Mouse (Mus musculus) embryo, embryonic 11 days (tissue): Measurements from ENCODE around the gene Abca9.

Source experiments
- DNase-seq: peaks from one replicate; pipeline ENCODE4 v3.0.0-alpha.2; 2015

Abca9 gene

DNA sequence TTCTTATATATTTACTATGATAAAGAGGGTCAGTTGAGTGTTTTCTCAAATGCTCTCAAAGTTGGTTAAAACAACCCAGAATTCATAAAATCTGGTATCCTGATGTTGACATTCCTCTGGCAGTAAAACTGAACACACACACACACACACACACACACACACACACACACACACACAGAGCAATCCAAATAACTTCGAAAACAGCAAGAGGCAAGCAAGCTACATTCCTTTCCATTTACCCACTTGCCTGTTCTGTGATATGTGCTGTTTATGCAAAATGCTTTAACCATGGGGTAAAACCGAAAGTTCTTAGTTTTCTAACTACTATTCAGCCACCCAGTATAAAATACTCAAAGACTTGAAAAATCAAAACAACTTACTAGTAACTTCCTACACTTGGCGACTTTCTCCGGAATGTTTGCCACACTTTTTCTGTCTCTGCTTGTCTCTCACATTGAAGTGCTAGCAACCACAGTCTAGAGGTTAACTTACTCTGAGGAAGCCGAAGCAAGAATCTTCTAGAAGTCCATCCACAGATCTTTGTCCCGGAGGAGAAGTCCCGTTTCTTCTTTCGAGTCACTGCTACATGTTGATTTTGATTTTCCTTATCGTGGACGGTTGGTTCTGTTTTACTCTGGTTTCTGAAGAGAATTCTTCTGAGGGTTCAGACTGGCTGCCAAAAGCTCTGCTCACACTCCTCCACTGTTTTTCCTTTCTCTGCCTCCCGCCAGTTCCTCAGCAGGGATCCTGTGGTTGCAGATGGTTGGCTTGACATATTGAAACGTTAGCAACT is at the start of gene Abca9:
Gene Abca9 (minus strand): TSS at position 738 of the 793 bp plus-strand sequence.
- peak; percentile 34 for DNase-seq

DNA sequence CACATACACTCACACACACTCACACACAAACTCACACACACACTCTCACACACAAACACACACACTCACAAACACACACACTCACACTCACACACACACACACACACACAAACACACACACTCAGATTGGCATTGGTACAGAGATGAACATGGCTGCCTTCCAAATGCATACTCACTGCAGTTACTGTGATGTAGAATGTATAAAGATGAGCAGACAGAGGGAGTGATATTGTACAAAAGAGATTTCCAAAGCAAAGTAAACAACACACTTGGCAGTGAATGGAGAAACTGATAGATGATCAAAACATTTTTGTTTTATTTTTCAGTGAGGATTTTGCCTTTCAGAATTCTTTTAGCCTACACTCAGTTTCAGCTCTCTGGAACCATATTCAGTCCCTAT is 49.1 kb upstream of the Abca9 start:
- no peak for DNase-seq

DNA sequence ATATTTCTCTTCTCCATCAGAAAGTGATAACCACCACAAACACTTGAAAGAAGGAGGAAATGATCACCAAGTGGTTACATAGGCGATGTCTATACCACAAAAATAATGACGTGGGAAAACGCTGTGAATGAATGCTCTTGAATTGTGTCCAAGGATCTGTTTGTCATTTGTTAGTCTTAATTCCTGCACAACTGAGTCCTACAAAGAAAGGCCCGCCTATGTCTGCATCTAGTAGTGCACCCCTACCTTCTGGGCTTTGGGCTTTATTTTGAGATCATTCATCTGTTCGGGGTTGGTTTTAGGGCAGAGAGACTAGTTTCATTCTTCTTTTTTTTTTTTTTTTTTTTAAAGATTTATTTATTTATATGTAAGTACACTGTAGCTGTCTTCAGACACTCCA is 35.9 kb upstream of the Abca9 start:
- DNase-seq: no peak

DNA sequence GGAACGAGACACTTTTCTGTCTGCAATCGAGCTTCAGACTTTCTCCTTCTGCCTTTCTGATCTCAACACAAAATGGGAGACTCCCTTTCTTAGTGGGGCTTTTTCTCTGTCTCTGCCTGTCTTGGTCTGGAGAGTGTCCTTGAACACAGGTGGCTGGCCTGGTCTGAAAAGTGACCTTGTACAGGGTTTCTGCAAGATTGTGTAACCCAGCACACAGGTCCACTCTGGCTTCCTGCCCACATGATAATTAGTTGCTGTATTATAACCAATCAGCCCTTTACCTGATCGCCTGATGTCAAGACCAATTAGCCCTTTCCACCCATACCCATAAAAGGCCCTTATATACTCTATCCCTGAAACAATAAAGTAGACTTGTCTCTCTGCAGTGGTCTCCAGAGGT is 30.9 kb upstream of the Abca9 start:
- no peak for DNase-seq

DNA sequence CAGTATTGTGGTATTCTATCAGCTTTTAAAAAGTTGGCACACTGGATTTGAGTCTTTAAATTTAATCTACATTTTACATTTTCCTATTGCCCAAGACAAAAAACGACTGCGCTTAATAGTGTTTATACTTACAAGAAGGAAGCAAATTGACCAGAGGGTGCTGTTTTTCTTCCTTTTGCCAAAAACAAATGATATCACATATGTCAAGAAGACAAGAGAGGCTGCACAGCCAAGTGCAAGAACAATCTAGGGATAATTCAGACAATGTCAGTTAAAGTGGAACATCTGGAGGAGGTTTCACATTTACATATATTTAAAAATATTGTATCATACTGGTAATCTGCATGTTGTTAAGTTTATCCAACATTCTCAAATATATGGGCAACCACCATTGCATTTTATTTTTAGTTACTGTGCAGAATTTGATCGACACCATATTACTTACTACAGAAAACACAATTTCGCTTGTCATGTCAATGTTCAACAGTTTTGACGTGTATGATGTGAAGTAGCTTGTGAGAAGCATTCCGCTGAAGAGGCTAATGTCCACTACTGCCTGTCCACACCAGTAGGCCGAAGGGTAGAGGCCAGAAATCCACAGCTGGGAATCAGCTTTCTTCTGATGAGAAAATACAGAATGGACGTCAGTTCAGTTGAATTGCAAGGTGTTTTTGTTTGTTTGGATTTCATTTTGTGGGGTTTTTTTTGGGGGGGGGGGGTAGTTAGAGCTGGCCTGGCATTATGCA is 28.7 kb upstream of the Abca9 start:
- no peak for DNase-seq

DNA sequence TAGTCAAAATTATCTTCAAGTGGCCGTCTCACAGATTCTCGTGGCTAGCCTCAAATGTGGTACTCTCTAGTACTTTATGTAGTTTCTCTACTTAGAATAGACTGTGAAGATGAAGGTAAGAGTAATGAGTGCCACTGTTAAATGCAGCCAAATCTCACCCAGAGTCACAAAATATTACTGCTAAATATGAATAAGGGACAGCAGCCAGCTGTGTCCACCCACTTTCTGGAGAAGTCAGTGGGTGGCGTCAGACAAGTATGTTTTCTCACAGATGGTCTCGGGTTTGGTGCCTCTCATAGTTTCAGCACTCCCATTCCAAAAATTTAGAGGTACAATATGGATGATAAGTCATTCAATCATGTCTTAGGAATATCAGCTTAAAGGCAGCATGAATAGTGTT is 27.3 kb upstream of the Abca9 start:
- no peak for DNase-seq

DNA sequence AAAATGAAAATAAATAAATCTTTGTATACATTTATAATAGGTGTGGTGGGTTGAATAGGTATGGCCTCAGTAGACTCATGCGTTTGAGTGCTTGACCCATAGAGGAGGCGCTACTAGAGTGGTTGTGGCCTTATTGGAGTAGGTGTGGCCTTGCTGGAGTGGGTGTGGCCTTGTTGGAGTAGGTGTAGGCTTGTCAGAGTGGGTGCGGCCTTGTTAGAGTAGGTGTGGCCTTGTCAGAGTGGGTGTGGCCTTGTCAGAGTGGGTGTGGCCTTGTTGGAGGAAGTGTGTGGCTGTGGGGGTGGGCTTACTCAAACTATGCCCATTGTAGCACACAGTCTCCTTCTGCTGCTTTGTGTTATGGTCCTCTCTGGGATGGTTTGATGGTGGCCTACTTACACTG is 3.2 kb upstream of the Abca9 start:
- DNase-seq: no peak

DNA sequence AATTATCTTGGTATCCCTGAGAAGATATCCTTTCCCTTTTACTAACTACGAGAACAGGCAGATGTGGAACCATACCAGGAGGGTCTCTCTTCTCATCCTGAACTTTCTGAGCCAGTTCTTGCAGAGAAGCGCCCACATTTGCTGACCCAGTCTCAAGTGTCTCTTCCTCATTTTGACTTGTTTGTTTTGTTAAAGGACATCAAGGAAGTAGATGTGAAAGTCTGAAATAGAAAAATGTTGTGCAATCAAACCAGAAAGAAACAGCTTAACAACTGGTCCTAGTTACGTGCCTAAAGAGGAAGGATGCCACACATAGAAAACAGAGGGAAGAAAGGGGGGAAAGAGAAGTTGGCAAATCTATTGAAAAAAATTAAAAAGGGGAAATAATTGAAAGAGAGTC is 2.2 kb downstream of the Abca9 start:
- DNase-seq: no peak

DNA sequence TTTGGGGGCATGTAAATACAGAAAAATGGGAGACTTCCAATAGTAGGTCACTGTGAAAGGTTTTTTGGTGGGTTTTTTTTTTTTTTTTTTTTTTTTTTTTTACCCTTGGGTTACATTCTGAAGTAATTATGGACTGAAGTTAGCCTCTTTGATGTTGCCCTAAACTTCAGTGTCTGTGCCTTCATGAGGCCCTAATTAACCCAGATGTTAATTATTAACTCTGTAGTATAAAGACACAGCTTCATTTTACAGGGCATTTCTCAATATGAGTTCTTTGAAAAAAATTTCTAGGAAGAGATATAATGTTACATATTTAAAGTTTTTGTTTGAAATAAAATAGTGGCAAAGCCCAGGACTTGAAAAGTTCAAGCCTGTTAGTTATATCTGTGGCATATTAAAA is 2.6 kb downstream of the Abca9 start:
- no peak for DNase-seq

DNA sequence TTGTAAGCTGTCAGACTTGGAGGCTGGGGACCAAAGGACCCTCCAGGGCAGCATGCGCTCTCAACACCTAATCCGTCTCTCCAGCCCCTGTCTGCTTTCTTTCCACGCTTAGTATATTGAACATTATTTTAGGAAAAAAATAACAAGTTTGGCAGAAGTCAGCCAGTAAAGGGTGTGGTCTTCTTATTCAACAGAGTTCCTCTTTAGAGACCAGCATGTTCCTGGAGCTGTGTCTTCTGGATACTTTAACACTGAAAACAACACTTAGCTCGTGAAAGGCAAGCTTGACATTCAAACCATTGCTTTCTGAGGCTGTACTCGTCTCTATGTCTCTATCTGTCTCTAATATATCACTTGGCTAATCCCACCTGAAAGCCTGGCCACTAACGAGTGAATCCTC is 10.9 kb downstream of the Abca9 start:
- DNase-seq: no peak

DNA sequence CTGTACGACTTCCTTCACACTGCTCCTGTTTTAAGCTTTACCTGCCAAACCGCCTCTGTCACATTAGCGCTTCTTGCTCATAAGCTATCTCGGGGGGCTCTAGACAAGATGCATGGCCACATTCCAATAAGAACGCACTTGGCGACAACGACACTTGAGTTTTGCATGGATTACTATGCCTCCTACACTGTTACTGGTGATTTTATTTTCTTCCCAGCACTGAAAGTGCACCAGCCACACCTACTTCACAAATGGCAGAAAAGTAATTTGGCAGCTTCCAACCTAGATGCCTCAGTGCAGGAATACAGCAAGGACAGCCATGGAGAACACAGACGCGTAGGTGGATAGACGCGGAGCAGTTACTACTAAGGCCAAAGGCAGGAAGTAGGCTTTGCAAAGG is 12.0 kb downstream of the Abca9 start:
- no peak for DNase-seq

DNA sequence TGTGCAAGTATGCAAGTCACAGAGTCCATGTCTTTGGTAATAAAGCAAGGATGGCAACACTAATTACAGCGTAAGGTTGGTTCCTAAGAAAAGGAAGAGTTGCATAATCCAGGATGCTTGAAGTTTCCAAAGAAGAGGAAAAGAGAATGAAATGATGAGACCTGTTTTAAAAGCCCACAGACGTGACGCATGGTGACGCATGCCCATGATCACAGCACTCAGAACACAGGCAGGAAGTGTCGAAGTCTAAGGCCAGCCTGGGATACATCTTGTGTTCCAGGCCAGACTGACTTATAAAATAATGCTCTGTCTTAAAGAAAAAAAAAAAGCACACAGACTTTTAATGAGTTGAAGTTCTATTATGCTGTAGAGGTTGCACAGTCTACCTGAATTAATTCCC is 20.4 kb downstream of the Abca9 start:
- DNase-seq: no peak

DNA sequence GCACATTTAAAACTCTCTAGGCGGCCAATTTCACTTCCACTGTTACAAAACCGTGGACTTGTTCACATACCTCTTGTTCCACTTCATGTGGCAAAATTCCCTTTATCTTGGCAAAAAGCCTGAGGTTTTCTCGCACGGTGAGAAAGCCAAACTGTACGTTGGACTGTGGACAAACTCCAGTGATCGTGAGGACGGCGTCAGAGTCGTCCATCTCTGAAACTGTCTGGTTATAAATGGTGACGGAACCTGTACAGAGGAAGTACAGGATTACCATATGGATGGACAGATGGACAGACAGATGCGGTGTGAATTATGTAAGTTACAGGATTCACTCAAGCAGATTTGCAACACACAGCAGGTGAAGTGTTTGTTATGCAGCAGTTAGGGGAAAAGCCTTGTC is 22.6 kb downstream of the Abca9 start:
- no peak for DNase-seq

DNA sequence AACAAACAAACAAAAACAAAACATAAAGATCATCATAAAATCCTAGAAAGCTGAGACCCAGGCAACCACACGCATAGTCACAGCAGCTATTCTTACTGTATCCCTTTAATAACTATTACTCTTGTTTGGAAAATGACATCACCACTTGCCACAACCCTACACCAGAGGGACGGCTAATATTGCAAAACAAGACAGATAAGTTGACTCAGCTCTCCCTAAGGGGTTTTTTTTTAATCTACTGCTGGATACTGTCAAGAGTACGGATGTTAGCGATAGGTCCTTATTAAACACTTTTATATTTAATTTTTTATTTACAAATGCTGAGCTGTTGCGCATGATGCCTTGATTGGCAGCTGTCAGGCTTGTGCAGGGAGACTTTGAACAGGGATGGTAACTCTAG is 37.2 kb downstream of the Abca9 start:
- DNase-seq: no peak

DNA sequence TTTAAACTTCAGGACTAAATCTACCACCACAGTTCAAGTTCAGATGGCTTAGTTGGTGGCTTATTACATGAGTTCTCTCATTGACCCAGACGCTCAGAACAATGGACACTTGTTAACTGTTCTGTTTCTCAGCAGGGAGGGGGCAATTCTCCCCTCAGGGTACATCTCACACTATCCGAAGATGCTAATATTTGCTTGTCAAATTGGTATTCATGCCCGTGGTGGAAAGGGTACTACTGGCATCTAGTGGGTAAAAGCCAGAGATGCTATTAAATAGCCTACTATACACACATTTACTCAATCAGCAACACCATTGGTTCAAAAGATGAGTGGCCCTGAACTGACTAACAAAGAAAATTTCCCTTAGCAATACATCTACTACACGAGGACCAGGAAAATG is 56.9 kb downstream of the Abca9 start:
- DNase-seq: peak; percentile 9

DNA sequence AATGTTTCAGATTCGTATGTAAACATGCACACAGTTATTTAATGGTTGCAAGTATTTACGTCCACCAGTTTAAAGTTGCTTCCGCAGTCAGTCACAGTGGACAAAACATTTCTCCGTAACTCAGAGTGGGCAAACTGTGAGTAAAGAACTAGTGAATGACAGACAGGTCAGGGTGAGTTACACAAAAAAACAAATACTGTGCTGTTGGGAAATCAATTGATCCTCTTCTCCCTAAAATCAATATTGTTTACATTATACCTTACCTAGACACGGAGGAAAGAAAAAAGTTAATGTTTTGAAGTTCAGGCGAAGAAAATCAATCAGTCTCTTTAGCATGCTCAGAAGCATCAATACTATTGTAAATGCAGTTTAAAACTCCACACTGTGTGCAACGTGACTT is 66.6 kb downstream of the Abca9 start:
- DNase-seq: no peak

DNA sequence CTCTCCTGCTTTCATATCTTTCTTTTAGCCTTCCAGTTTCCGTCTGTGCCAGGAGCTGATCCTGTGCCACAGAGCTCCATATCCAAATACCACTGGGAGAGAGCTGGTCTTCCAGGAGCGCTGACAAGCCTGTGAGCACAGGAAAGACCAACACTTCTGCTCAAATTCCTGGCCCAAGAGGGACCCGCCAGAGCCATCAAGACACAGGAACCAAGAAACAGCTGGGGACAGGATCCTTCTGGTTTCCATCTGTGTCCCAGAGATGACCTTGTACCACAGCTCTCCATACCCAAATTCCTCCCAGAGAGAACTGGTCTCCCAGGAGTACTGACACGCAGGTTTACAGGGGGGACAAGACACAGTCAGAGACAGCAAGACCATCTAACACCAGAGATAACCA is 69.1 kb downstream of the Abca9 start:
- no peak for DNase-seq

DNA sequence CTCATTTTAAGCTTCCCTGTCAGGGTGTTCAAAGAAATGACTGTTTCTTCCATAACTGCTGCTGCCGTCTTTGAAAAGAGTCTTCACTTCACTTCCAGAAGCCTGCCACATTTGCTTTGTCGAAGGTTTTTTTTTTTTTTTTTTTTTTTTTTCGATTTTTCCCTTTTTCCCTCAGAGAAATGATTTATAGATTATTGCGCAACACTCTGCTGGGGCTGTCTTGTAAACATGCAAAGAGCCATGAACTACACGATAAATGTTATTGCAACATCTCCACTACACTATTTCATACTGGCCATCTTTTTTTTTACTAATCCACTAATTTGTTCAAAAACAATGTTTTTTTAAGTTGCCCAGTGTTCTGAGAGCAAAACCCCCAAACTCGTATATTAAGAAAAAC is 70.5 kb downstream of the Abca9 start:
- DNase-seq: no peak

DNA sequence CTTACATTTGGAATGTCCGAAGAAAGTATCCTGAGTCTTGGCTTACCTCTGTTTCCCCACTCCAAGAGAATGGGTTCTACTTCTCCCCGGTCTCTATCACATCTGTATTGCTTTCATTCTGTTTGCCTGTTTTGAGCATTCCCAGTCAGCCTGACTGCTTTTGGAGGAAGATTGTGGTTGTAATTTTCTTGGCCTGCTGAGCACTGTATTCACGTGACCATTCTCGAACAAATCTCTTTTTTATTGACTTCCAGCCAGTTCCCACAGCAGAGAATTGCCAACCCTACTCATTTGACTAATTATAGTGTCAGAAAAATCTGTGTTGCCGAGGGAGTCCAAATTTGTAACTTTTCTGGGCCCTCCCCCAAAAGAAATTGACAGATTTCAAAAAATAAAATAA is 72.1 kb downstream of the Abca9 start, which contains the start of gene Abca8a:
Gene Abca8a (minus strand): TSS at position 121 of the 400 bp plus-strand sequence.
- DNase-seq: no peak

DNA sequence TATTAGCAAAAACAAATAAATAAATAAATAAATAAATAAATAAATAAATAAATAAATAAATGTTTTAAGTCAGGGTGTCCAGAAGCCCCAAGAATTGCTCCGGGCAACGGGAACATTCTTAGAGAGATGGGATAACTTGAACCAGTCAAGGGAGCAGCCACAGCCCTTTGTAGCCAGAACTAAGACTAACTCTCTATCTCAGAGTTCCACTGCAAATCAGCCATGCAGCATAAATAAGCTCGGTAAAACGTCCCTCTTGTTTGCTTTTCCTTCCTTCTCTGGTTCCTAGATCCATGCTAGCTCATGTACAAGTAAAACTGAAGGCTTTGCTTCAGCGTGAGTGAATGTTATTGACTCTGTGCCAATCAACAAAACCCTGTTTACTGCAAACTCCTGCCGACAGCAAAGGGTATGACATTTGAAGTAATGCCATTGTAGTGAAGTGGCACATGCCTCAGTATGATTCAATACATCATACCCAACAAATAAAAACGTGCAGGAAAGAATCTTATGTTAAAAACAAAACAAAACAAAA is 73.1 kb downstream of the Abca9 start:
- DNase-seq: no peak

DNA sequence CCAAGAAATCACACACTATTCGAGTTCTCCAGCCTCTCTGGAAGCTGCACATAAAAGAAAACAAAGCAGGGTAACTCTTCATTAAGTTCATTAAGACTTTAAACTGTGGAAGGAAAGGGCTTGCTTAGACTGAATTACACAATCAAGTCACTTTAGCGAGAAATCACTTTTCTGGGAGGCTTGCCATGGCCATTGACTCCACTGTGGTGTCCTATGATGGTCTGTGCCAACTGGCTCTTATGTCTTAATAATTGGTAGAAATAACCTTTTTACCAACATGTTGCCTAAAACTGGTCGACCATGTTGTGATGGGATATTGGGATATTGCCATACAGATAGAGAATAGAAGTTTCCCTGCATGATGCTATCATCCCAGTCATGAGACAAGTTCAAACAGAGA is 73.8 kb downstream of the Abca9 start:
- DNase-seq: no peak

DNA sequence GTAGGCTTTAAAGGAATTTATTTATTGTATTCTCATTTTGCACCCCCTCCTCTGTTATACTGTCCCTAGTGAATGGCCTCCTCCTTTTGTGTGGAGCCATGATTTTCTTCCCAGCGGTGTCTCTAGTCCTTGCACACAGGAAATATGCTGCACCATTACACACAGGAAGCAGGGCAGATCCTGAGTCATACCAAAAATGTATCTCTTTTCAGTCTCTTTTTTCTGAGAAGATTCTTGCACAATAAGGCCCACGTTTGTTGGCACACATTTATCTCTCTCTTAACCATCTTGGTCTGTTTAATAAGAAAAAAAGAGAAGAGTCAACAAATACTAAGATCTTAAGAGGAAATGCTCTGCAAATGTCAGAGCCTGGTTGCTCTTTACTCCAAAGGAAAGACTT is 76.7 kb downstream of the Abca9 start:
- no peak for DNase-seq

DNA sequence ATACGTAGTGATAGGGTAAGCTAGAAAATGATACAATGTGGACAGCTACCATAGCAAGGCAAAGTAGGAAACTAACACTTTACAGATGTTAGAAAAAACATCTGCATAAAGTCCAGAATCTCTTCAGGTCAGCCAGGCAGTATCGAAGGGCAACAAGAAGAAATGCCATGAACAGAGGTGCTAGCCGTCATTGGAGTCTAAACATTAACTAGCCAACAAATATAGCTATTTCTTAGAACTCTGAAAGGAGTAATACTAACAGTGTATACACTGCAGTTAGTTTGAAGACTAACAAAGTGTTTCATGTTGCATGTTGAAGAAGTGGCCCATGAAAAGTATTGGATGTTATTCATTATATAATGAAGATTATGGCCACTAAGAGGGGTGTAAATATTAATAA is 95.8 kb downstream of the Abca9 start:
- no peak for DNase-seq

DNA sequence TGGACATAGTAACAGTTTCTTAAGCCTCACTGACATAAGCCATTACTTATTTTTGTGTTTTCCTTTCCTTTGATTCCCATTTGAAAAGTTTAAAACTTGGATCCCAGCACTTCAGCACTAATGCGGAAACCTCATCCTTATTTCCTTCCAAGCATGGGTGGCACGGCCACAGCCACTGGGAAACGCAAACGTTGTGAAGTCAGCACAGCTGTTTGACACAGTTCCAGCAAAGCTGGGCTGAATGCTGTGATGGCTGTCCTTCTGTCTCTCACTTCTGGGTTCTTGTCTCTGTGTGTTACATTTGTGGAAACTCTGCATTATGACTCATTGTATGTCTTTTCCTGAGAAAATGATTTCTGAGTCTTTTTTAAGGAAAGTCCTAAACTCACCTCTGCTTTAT is 107.0 kb downstream of the Abca9 start:
- no peak for DNase-seq
